Mouse (Mus musculus) 3T3-L1 (cell line): ENCODE data around the gene Olfr1504.
"Not testable (repeated sequence)": the region's sequence is repeated elsewhere in the genome, so short reads cannot be mapped to it uniquely, and the experiment has no call there.

Experiments
- DNase-seq: peaks from one replicate; pipeline ENCODE4 v3.0.0-alpha.2; 2015; ENCODE audit warnings: low read depth, low spot score

Gene Olfr1504

GRCm38 (mm10) chr19:13897828-13898227 lies at the start of gene Olfr1504:
TSS of gene Olfr1504 (minus strand) at chr19:13897928.
- no peak for DNase-seq

- no peak for DNase-seq
These were observed 15.5 kb upstream of the Olfr1504 start, which contains the start of gene Olfr1505 for GRCm38 (mm10) chr19:13913230-13913629. TSS of gene Olfr1505 (plus strand) at chr19:13913530.

- DNase-seq: no peak
These were observed 36.2 kb downstream of the Olfr1504 start, which contains the start of gene Olfr1502 for GRCm38 (mm10) chr19:13861495-13861894. TSS of gene Olfr1502 (plus strand) at chr19:13861795.

- not testable (repeated sequence) for DNase-seq
These were observed 47.1 kb downstream of the Olfr1504 start, which contains the start of gene Olfr1501 for GRCm38 (mm10) chr19:13850592-13850991. TSS of gene Olfr1501 (minus strand) at chr19:13850692.
